Mouse (Mus musculus): ENCODE measurements around the gene Rsad2. TPM values are rescaled to one million over a fixed set of nuclear protein-coding genes. Genes with fewer than 3 reads are reported as not detected.

Gene Rsad2
- total and polyA plus RNA-seq, 2 experiments from 2014 or later: 1.1 to 1.7 TPM

DNA sequence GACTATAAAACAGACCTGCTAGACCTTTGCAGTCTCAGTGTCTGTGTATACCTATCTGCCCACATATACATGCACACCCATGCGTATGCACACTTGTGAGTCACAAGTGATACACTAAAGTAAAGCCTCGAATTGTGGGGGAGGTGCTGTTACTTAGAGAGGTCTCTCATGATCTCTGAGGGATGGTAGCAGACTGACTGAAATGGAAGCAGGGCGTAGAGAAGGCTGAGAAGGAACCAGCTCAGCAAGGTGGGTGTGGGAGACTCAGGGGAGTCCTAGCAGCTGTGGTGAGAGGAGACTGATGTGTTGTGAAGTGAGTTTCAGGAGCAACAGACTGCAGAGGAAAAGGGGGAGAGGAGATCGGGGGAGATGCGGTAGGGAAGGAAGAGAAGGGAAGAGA, 63.0 kb downstream of the Rsad2 start:
- Histone ChIP-seq H3K4me2 (ENCODE audit: low read depth) (no peak overlapping the region), H3K36me3 (ENCODE audit: insufficient read depth) (peaks cover 13% of the 10 kb centered on the region), H3K27me3 (ENCODE audit: insufficient read depth, low read length) (no peaks in the 10 kb centered on the region), H3K27ac (ENCODE audit: low read depth, low read length) (no peak overlapping the region), H3K4me1 (ENCODE audit: insufficient read depth) (0 out of 2 replicates have a peak, but pooled peaks cover 3% of the 10 kb centered on the region), H3K4me3 (ENCODE audit: low read depth, low read length) (no peak overlapping the region), H3K9ac (no peak overlapping the region), H3K9me3 (ENCODE audit: low read length) (no peaks in the 10 kb centered on the region)
- TF ChIP-seq CTCF (IDR thresholded peaks at IDR 0.05; ENCODE audit: low read depth): no peak
- no peak for DNase-seq
- 84% methylated on average over 5 of the region's 5 CpGs for WGBS
- no peak for ATAC-seq

Small RNA genes within 50 kb of the gene (microRNA-seq; reads per million reads assigned to microRNA genes)
- 0.85 to 1.2 reads per million in 2 experiments for gene Mir6538

Other genes starting within 250 kb of the Rsad2 start
- 27.4 and 39.1 TPM in 2 replicates for gene Rnf144a, start 41.2 kb downstream of the Rsad2 start, total RNA-seq (2014; rRNA removed)
- gene Rnf144a, start 41.2 kb downstream of the Rsad2 start, polyA plus RNA-seq (2015; fragmentation: Nextera tagmentation; extraction: Ambion mirVana): 16.4 and 23.1 TPM in 2 replicates
- gene Cmpk2, start 12.8 kb upstream of the Rsad2 start, total RNA-seq (2014; rRNA removed): 23.1 and 25.1 TPM in 2 replicates
- gene Cmpk2, start 12.8 kb upstream of the Rsad2 start, polyA plus RNA-seq (2015; fragmentation: Nextera tagmentation; extraction: Ambion mirVana): 18.2 and 21.0 TPM in 2 replicates

Measured in forebrain, postnatal 0 days (tissue).